Mouse (Mus musculus) embryo, embryonic 11 days (tissue): ENCODE data around the gene Apbb2.
A peak's percentile ranks its signal among the peaks of the same experiment; 100 is the strongest.

Source experiments
- DNase-seq: peaks from one replicate; pipeline ENCODE4 v3.0.0-alpha.2; 2015

The Apbb2 gene

DNA sequence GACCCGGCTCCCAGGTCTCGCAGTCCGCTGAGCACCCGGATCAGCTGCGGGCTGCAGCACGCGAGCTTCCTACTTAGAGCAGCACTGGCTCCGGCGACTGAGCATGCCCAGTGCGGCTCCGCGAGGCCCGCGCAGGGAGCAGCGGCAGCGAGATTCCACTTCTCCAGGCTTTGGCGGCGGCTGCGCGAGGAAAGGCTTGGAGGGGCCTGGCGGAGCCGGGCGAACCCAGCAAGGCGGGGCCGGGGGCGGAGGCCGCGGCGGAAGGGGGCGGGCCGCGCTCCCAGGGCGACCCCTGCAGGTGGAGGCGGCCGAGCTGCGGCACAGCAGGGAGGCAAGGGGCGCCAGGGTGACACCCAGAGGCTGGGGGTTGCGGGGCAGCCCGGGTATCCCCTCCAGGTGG, at the start of gene Apbb2:
TSS of gene Apbb2 (minus strand) at position 188 of the 400 bp plus-strand sequence.
- DNase-seq: peak; percentile 98

DNA sequence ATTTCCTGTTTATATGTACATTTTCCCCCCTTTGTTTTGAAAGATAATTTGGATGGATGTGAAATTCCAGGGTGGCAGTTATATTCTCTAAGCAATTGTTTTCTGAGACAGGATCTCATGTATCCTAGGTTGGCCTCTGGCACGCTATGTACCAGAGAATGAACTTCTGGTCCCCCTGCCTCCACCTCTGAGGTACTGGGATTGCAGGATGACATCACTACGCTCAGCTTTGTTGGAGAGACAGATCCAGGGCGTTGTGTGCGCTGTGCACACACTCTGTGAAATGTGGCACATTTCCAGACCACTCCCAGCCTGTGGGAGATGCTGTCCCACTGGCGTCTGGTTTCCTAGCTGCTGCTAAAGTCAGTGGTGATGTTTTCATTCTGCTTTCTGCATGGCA, 35.6 kb upstream of the Apbb2 start:
- DNase-seq: peak; percentile 13

DNA sequence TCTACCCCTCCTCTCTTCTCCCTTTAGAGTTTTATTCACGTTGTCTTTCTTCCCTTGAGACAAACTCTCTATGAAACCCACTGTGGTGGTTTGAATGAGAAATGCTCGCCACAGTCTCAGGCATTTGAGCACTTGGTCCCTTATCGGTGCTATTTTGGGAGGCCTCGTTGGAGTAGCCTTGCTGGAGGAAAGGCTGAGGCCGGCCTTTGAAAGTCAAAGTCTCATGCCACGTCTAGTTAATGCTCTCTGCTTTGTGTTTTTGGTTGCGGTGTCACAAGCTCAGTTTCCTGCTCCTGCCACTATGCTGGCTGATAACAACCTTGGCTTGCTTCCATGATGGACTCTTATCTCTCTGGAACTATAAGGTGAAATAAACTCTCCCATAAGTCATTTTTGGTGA, 28.9 kb upstream of the Apbb2 start:
- DNase-seq: no peak

DNA sequence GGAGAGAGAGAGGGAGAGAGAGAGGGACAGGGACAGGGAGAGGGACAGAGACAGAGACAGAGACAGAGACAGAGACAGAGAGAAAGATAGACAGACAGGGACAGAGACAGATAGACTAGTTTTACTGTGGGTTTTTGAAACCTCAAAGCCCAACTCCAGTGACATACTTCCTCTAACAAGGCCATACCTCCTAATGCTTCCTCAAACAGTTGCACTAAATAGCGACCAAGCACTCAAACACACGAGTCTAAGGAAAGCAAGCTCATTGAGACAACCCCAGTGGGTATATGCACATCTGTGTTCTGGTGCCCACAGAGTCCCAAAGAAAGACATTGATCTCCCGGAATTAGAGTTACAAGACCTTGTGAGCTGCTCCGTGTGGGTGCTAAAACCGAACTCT, 24.7 kb upstream of the Apbb2 start:
- DNase-seq: no peak

- DNase-seq: no peak
Measured at GRCm38 (mm10) chr5:66642156-66642555, 23.6 kb upstream of the Apbb2 start.

DNA sequence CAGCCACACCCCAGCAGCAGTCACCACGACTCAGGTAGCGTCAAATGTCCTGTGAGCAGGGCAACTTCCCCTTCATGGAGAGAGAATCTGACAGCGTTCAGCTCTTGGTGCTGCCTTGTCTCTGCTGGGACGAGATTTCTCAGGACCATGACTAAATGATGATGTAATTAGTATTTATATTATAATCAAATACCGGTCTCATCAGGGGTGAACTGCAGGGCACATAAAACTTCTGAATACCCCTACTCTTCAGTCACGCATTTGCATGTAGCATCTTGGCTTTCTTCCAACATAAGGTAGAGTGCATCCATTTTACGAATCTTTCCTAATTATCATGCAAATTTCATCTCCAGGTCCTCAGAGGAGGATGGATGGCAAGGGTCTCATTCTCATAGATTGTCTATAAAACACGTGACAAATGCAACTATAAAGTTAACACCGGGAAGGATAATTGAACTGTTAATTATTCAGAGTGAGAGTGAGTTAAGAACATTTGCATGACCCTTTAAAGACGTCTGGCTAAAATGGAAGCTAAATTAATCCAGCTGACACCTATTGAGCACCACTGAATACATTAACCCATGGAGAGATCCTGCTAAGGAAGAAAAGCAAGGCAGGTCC, 17.0 kb upstream of the Apbb2 start:
- DNase-seq: no peak

GRCm38 (mm10) chr5:66627805-66628204, 9.2 kb upstream of the Apbb2 start:
- DNase-seq: no peak

- peak; percentile 90 for DNase-seq
Measured at GRCm38 (mm10) chr5:66620191-66620625, 1.6 kb upstream of the Apbb2 start.

GRCm38 (mm10) chr5:66619675-66620074, 1.1 kb upstream of the Apbb2 start:
- no peak for DNase-seq

DNA sequence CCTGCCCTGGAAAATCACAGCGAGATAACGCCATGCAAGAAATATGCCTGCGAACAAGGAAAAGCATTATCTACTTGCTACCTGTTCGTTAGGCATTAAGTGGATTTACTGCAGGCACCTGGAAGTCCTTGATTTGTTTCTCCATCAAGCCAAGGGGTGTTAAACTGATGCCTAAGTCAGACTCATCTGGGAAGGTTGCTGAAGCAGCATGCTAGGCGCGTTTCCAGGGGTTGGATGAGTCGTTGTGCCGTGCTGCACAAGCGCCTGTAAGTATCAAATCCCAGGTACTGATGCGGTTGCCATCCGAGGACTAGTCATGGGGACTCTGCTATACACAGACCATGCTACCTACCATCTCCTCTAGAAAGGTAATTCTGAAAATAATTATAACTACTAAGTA, 611 bp upstream of the Apbb2 start:
- DNase-seq: no peak

- DNase-seq: no peak
Measured at GRCm38 (mm10) chr5:66617921-66618460, 593 bp downstream of the Apbb2 start.

DNA sequence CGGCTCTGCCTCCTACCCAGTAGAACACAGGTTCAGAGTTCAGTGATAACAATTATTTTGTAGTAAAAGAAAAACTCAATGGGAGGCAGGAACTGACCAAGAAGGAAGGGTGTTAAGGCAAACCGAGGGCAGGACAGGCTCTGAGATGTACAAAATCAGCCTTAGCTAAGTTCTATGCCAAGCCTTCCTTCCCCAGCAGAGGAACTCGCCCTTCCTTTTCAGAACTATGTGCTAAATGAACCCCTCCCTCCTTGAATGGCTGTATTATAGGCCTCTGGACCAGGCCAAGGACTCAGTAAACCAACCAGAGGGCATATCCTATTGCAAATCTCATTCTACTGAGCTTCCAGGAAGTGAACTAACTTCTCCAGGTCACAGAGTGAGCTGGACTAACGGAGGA, 3.6 kb downstream of the Apbb2 start:
- DNase-seq: no peak

GRCm38 (mm10) chr5:66613725-66614124, 4.9 kb downstream of the Apbb2 start:
- no peak for DNase-seq

DNA sequence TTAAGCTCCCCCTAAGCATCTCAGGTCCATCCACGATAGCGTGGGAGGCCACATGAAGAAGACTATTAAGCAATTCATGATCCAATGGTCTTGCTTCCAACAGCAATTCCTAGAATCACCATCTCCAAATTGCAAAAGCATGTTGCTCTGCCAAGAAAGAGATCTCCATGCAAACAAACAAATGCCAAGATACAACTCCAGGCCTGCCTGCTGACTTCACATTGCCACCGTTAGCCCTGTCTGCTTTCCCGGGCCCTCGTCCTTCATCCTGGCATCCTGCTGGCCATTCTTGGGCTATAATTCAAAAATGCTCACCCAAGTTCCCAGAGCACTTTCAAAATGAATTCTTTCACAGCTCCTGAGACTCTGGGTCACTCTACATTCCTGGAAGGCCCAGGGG, 5.6 kb downstream of the Apbb2 start:
- DNase-seq: no peak

GRCm38 (mm10) chr5:66611851-66612250, 6.7 kb downstream of the Apbb2 start:
- no peak for DNase-seq

DNA sequence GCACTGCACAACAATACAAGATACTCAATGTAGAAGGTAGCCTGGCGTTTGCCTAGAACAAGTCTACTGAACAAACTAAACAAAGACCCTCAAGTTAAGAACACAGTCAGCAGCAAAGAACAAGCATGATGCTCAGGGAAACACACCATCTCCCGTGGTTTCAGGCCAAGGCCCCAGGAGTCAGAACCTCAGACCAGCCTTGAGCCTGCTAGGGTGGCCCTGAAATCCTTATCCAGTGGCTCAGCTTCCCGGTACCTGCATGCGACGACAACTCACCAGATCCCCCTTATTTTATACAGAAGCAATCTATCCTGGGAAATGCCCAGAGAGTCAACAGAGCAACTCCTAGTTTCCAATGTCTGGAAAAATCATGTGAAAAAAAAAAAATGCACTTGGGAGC, 7.2 kb downstream of the Apbb2 start:
- DNase-seq: no peak

DNA sequence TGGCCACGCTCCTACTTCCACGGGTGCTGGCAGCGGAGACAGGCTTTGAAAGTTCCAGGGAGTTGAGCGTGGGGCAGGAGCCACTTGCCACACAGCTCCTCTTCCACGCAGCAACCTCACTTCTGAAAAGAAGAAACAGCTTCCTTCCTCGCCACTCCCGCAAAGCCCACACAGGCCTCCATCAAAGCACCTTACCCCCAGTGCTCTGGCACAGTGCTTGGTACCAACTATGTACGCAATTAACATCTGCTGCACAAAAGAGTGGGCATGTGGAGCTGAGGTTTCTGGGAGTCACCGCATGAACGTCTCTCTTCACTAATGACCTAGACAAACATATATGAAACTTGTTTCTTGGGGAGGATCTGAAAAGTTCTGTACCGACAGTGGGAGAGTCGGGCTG, 8.3 kb downstream of the Apbb2 start:
- no peak for DNase-seq

DNA sequence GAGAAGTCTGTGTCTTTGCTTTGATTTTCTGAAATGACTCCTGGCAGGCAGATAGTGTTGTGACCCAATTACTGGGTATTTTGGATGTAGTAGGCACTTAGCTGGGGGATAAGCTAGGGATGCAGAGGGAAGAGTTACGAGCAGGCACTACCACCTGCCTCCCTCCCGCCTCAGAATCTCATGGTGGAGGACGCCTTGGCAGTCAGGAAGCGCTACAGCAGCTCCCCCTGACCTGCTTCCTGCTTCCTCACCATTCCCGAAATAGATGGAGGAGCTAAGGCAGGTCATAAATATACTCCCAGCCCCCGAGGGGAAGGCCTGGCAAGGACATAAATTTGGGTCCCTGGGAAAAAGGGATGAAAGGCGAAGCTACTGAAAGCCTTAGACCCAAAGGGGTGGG, 9.3 kb downstream of the Apbb2 start:
- peak; percentile 23 for DNase-seq

DNA sequence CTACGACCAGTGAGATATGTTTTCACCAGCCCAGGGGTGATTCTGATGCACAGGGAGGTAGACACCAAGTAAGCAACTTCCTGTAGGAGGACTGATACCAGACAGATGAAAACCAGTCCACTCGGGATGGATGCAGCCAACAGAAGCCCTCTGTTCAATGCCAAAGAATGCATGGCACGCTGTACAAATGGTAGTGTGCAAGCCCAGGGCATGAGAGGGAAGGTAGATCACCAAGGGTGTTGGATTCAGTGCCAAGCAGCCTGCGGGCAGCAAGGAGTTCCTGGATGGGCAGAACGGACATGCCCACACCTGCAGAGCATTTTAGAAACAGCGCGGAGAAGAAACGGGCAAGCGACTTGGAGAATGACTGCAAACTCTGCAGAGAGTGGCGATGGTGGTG, 10.8 kb downstream of the Apbb2 start:
- DNase-seq: no peak

- DNase-seq: no peak
Measured at GRCm38 (mm10) chr5:66607201-66607600, 11.4 kb downstream of the Apbb2 start.

GRCm38 (mm10) chr5:66605636-66606035, 12.9 kb downstream of the Apbb2 start:
- DNase-seq: no peak

DNA sequence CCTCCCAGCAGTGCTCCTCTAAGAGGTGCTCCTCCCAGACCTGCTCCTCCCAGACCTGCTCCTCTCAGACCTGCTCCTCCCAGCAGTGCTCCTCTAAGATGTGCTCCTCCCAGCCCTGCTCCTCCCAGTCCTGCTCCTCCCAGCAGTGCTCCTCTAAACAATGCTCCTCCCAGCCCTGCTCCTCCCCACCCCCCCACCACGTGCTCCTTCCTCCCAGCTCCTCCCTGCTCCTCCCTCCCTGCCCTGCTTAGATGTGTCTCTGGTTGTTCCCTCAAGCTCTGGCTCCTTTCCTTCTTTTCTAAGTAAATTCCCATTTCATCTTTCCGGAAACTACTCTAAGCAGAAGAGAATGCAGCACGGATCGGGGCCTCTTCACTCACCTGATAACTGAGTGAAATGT, 14.2 kb downstream of the Apbb2 start:
- DNase-seq: no peak

GRCm38 (mm10) chr5:66603746-66604145, 14.8 kb downstream of the Apbb2 start:
- DNase-seq: peak; percentile 54

DNA sequence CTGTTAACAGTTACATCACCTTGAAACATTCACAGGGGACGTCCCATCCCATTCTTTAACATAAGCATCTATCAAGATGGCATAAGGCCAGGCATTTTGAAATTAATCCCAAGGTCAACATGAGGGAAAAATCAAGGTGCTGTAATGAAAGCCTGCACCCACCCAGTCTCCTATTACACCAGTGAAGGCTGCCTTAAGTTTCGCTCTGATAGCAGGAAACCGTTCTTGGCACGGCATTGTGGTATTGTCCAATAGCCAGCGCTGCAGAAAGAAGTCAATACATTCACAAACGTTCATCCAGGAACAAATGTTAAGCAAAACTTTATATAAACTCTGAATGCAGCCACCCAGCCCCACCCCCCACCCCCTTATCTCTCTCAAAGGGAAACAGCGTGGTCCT, 15.4 kb downstream of the Apbb2 start:
- no peak for DNase-seq

- peak; percentile 46 for DNase-seq
Measured at GRCm38 (mm10) chr5:66602287-66602820, 16.2 kb downstream of the Apbb2 start.
